Mouse (Mus musculus) cortical plate, adult 2 months (tissue): ENCODE results near the gene Foxf1.

Experiments
- CTCF ChIP-seq: fragments of 200-500 bp; IDR thresholded peaks from 2 replicates; pipeline ENCODE4 v1.5.1; 2011; ENCODE audit warnings: mild to moderate bottlenecking, control low read depth, low read length; ENCODE audit not compliant: insufficient read depth; ENCODE audit errors: extremely low read depth
- POLR2A ChIP-seq: fragments of 200-500 bp; IDR thresholded peaks from 2 replicates; pipeline ENCODE4 v1.6.1; 2011; ENCODE audit warnings: mild to moderate bottlenecking, low read length, control low read depth; ENCODE audit not compliant: insufficient read depth; ENCODE audit errors: extremely low read depth

GRCm38 (mm10) chr8:121125311-121125876, 41.2 kb downstream of the Foxf1 start:
- 0 out of 2 replicates have a peak, but pooled peaks have one; percentile 36 for TF ChIP-seq CTCF
- no peak for TF ChIP-seq POLR2A
